Mouse (Mus musculus) heart, adult 8-10 months (tissue): ENCODE data around the gene Rbm14. TPM values are rescaled to one million over a fixed set of nuclear protein-coding genes. Genes with fewer than 3 reads are reported as not detected.

ENCODE experiments used
- total RNA-seq, 4 experiments: library from RNA; stranded (reverse); gene quantifications; 2 replicates each; pipeline ENCODE4 v1.2.4; 2022

Gene Rbm14
- total RNA-seq, 4 experiments from 2014 or later: 16.4 to 23.3 (median 17.3) TPM

Other genes starting within 250 kb of the Rbm14 start
- gene Lrfn4, start 196.0 kb downstream of the Rbm14 start, total RNA-seq: 1 to 10 TPM; 5.7 to 7.8 (median 7.1) TPM
- gene Rce1, start 186.0 kb downstream of the Rbm14 start, total RNA-seq: 1 to 10 TPM; 6.9 to 9.2 (median 8.0) TPM
- not detected for gene Gm960, start 113.0 kb downstream of the Rbm14 start, total RNA-seq
- under 1 TPM; 0.22 to 0.91 (median 0.50) TPM for gene Sptbn2, start 100.5 kb downstream of the Rbm14 start, total RNA-seq
- gene Rbm4b, start 55.1 kb downstream of the Rbm14 start, total RNA-seq: 1 to 10 TPM; 5.4 to 8.1 (median 6.3) TPM
- 10 to 100 TPM; 38.2 to 44.5 (median 43.4) TPM for gene Rbm4, start 17.7 kb downstream of the Rbm14 start, total RNA-seq
- 10 to 100 TPM; 10.8 to 23.0 (median 16.2) TPM for gene Gm21992, start within 50 bp of the Rbm14 start, total RNA-seq
- gene Ccs, start 27.7 kb upstream of the Rbm14 start, total RNA-seq: 10 to 100 TPM; 22.2 to 32.1 (median 28.6) TPM
- under 1 TPM in 2 of 4 experiments, not detected in 2; 0.09 to 0.14 TPM for gene Ccdc87, start 27.7 kb upstream of the Rbm14 start, total RNA-seq
- 10 to 100 TPM; 77.7 to 86.2 (median 81.6) TPM for gene Ctsf, start 43.5 kb upstream of the Rbm14 start, total RNA-seq
- 1 to 10 TPM; 2.0 to 4.3 (median 2.6) TPM for gene Actn3, start 66.3 kb upstream of the Rbm14 start, total RNA-seq
- gene Zdhhc24, start 67.0 kb upstream of the Rbm14 start, total RNA-seq: 1 to 10 TPM; 2.8 to 4.2 (median 3.4) TPM
- gene Bbs1, start 95.0 kb upstream of the Rbm14 start, total RNA-seq: 1 to 10 TPM; 2.6 to 3.2 (median 2.9) TPM
- gene Dpp3, start 116.7 kb upstream of the Rbm14 start, total RNA-seq: 10 to 100 TPM; 17.0 to 20.0 (median 18.3) TPM
- gene Peli3, start 131.5 kb upstream of the Rbm14 start, total RNA-seq: 1 to 10 TPM; 3.8 to 7.6 (median 5.2) TPM
- gene Mrpl11, start 150.5 kb upstream of the Rbm14 start, total RNA-seq: 10 to 100 TPM; 62.8 to 74.0 (median 69.9) TPM
- under 1 TPM in 1 of 4 experiments, not detected in 3; 0.08 TPM for gene Npas4, start 178.7 kb upstream of the Rbm14 start, total RNA-seq
- gene Slc29a2, start 212.2 kb upstream of the Rbm14 start, total RNA-seq: 10 to 100 TPM in 2 of 4 experiments, 1 to 10 TPM in 2; 8.8 to 11.9 (median 10.6) TPM
- 10 to 100 TPM; 45.0 to 47.2 (median 45.6) TPM for gene B4gat1, start 227.2 kb upstream of the Rbm14 start, total RNA-seq
- 1 to 10 TPM; 2.4 to 3.4 (median 2.6) TPM for gene AC124502.3, start 227.3 kb upstream of the Rbm14 start, total RNA-seq
- 10 to 100 TPM; 13.0 to 17.6 (median 15.6) TPM for gene Brms1, start 229.7 kb upstream of the Rbm14 start, total RNA-seq
- gene Rin1, start 238.8 kb upstream of the Rbm14 start, total RNA-seq: 1 to 10 TPM in 3 of 4 experiments, under 1 TPM in 1; 0.79 to 2.6 (median 2.0) TPM